Mouse (Mus musculus) neural tube, embryonic 15.5 days (tissue): ENCODE measurements around the gene Acvr1. TPM values are rescaled to one million over a fixed set of nuclear protein-coding genes. Genes with fewer than 3 reads are reported as not detected.

Experiments
- ATAC-seq: fragments of 200-750 bp; cut with Nextera tagmentation; 2 replicates; pipeline ENCODE4 v1.8.0; 2017; ENCODE audit warnings: mild to moderate bottlenecking, moderate TSS enrichment, moderate library complexity; ENCODE audit not compliant: low FRiP score
- H3K27ac ChIP-seq: fragments of 300-500 bp; sonication (generic); replicated peaks from 2 replicates; pipeline ENCODE4 v1.5.1; 2015; ENCODE audit warnings: mild to moderate bottlenecking, inconsistent platforms
- H3K27me3 ChIP-seq: fragments of 300-500 bp; sonication (generic); replicated peaks from 2 replicates; pipeline ENCODE4 v1.6.1; 2015; ENCODE audit warnings: inconsistent platforms
- H3K36me3 ChIP-seq: fragments of 300-500 bp; sonication (generic); 2 replicates; pipeline ENCODE4 v1.6.1; 2015; ENCODE audit warnings: inconsistent platforms
- H3K4me1 ChIP-seq: fragments of 300-500 bp; sonication (generic); 2 replicates; pipeline ENCODE4 v1.6.1; 2015; ENCODE audit warnings: inconsistent platforms
- H3K4me2 ChIP-seq: fragments of 300-500 bp; sonication (generic); 2 replicates; pipeline ENCODE4 v1.6.1; 2015; ENCODE audit warnings: inconsistent platforms, mild to moderate bottlenecking, moderate library complexity
- H3K4me3 ChIP-seq: fragments of 300-500 bp; sonication (generic); replicated peaks from 2 replicates; pipeline ENCODE4 v1.5.1; 2015; ENCODE audit warnings: mild to moderate bottlenecking, inconsistent platforms
- H3K9ac ChIP-seq: fragments of 300-500 bp; sonication (generic); replicated peaks from 2 replicates; pipeline ENCODE4 v1.6.1; 2015; ENCODE audit warnings: mild to moderate bottlenecking, inconsistent platforms
- H3K9me3 ChIP-seq: fragments of 300-500 bp; sonication (generic); replicated peaks from 2 replicates; pipeline ENCODE4 v1.6.1; 2016; ENCODE audit warnings: inconsistent platforms
- WGBS: fragments of 180-500 bp; shearing (Covaris S2); methylation state at CpG from one replicate; pipeline ENCODE4 v1.1.7; 2015; ENCODE audit warnings: mixed read lengths; 5-methylcytosine and 5-hydroxymethylcytosine counted together
- polyA plus RNA-seq: library from polyadenylated mRNA; unstranded; fragments of >200 nt; fragmentation: Nextera tagmentation; extraction: Ambion mirVana; gene quantifications from 2 replicates; pipeline ENCODE4 v1.2.1, GENCODE M21; 2015

The Acvr1 gene
- 6.1 and 6.6 TPM in 2 replicates for polyA plus RNA-seq

DNA sequence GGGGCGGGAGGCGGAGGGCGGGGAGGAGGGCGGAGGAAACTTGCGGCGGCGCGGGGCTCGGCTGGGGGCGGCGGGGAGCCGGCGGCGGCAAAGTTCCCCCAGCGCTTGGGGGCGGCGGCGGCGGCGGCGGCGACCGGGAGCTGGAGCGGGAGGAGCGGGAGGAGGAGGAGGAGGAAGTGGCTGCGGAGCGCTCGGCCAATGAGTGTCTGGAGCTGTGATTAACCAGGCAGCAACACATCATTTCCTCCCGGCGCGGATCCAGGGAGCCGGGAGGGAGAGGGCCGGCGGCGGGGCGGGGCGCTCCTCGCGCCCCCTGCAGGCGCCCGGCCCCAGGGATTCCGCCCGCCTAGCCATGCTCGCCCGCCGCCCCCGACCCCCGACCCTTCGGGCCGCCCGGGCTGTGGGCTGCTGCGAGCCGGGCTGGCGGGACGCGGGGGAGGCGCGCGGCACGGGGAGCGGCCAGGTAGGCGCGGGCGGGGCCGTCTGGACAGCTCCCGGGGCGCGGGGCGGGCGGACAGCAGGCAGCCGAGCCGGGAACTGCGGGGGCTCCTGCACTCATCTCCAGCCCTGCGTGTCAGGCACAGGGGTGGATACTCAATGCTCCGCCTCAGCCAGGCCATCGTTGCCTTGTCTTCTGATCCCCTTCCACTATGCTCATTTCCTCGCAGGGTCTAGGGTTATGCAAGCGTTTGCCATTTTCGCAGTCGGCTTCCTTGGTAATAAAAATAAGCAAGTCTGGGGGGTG lies at the start of gene Acvr1, which contains the start of gene Upp2:
Acvr1 (minus strand) TSS at position 92 of the 745 bp plus-strand sequence.
Upp2 (plus strand) TSS at position 233 of the 745 bp plus-strand sequence.
- under 1% methylated on average over 57 of the region's 80 CpGs for WGBS
- Histone ChIP-seq H3K4me2 (peak within 1 kb of the TSS; percentile 72), H3K36me3 (no peaks in the 10 kb centered on the region), H3K9me3 (no peaks in the 10 kb centered on the region), H3K27me3 (no peaks in the 10 kb centered on the region), H3K27ac (peak within 1 kb of the TSS; percentile 98), H3K4me1 (peaks cover 55% of the 10 kb centered on the region), H3K4me3 (peak within 1 kb of the TSS; percentile 88), H3K9ac (peak within 1 kb of the TSS; percentile 74)
- peak; percentile 95 for ATAC-seq

DNA sequence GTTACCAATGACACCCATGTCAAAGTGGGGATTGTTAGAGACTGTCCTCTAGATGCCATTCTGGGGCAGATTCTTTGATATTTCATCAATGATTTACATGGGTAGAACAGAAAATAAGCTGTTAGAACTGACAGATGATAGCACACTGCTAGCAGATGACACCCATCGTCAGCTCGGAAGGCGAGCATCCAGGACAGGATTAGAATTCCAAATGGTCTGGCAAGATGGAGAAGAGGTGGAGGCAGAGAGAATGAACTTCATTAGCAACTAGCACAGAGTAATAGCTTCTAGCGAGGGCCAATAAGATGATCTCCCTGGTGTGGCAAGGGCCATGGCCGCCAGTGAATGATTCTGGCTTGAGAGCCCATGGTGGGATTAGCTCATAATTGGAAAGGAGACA lies 48.8 kb upstream of the Acvr1 start:
- H3K9ac ChIP-seq, result no peak overlapping the region
- H3K4me2 ChIP-seq, result no peak overlapping the region
- H3K9me3 ChIP-seq, result no peaks in the 10 kb centered on the region
- no peaks in the 10 kb centered on the region for H3K4me1 ChIP-seq
- H3K27ac ChIP-seq, result no peak overlapping the region
- 95% methylated on average over 5 of the region's 5 CpGs for WGBS
- no peak for ATAC-seq
- no peaks in the 10 kb centered on the region for H3K36me3 ChIP-seq
- no peak overlapping the region for H3K4me3 ChIP-seq
- no peaks in the 10 kb centered on the region for H3K27me3 ChIP-seq

DNA sequence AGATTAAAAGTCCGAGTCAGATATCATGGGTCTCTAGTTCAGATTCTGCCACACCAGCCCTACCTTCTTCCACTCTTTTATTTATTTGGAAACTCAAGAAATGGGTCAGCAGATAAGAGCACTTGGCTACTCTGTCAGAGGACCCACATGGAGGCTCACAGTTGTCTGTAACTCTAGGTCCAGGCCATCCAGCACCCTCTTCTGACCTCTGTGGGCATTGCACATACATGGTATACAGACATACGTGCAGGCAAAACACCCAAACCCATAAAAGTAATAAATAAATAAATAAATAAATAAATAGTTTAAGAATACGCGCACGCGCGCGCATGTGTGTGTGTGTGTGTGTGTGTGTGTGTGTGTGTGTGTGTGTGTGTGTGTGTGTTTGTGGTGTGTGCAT lies 47.9 kb upstream of the Acvr1 start:
- Histone ChIP-seq H3K9me3 (no peaks in the 10 kb centered on the region), H3K4me2 (no peak overlapping the region), H3K9ac (no peak overlapping the region), H3K27ac (no peak overlapping the region), H3K4me1 (no peaks in the 10 kb centered on the region), H3K4me3 (no peak overlapping the region), H3K36me3 (no peaks in the 10 kb centered on the region), H3K27me3 (no peaks in the 10 kb centered on the region)
- no peak for ATAC-seq
- 97% methylated on average over 8 of the region's 8 CpGs for WGBS

DNA sequence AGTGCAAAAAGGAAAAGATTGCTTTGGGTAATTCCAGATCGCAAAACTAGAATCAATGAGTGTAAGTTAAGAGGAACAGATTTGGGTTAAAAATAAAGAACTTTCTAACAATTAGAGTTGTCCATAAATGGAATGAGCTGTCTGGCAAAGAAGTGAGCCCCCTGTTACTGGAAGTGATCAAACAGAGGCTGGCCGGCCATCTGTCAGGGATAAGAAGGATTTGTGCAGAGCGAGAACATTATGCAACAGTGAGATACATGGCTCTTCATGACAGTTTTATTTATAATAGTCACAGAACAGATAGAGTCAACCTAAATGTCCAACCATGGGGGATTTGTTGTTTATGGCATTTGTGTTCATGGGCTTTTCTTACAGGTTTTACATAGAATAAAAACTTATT lies 46.8 kb upstream of the Acvr1 start:
- WGBS, result 93% methylated on average over 3 of the region's 3 CpGs
- ATAC-seq, result no peak
- H3K9me3 ChIP-seq, result no peaks in the 10 kb centered on the region

DNA sequence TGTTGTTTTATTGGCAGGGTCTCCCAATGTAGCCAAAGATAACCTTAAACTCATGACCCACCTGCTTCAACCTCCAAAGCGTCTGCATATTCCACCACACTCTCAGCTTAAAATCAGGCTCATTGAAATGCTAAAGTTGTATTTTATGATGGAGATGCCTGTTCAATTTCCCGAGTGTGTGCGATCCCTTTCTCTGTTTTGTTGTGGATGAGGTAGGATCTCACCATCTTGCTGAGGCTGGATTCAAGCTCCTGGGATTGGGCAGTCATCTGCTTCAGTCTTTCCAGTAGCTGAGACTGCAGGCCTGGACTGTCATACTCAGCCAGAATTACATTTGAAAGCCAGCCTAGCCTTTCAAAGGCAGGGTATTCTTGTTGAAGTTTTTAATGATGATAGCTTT lies 37.8 kb upstream of the Acvr1 start:
- Histone ChIP-seq H3K4me3 (no peak overlapping the region), H3K36me3 (no peaks in the 10 kb centered on the region), H3K9me3 (no peaks in the 10 kb centered on the region), H3K4me2 (no peak overlapping the region), H3K27me3 (no peaks in the 10 kb centered on the region), H3K4me1 (no peaks in the 10 kb centered on the region), H3K27ac (no peak overlapping the region), H3K9ac (no peak overlapping the region)
- WGBS, result 94% methylated on average over 3 of the region's 3 CpGs
- ATAC-seq, result no peak

More for the DNA sequence above, 46.8 kb upstream of the Acvr1 start:
- H3K27me3 ChIP-seq, result no peaks in the 10 kb centered on the region
- no peak overlapping the region for H3K27ac ChIP-seq
- H3K4me3 ChIP-seq, result no peak overlapping the region
- H3K4me1 ChIP-seq, result no peaks in the 10 kb centered on the region
- H3K36me3 ChIP-seq, result no peaks in the 10 kb centered on the region
- H3K9ac ChIP-seq, result no peak overlapping the region
- no peak overlapping the region for H3K4me2 ChIP-seq

DNA sequence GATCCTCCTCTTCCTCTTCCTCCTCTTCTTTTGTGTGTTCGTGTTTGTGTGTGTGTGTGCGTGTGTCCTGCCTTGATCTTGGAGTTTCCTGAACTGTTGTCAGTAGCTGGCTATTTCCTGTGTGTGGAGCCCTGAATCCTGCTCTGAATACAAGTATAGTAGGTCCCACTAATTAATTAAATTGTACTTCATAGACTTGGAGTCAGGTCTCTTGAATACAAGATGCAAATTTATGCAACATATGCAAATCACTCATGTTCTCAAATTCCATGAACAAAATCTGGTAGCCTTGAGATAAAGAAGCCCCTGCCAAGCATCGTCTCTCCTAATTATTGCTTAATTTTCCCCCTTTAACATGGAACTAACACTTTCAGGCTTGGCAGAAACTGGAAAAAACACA lies 36.4 kb upstream of the Acvr1 start:
- H3K27me3 ChIP-seq, result no peaks in the 10 kb centered on the region
- 83% methylated on average over 3 of the region's 3 CpGs for WGBS
- no peak overlapping the region for H3K9ac ChIP-seq
- no peak overlapping the region for H3K4me3 ChIP-seq
- H3K9me3 ChIP-seq, result no peaks in the 10 kb centered on the region
- no peak for ATAC-seq
- H3K4me2 ChIP-seq, result no peak overlapping the region
- no peak overlapping the region for H3K27ac ChIP-seq
- H3K36me3 ChIP-seq, result no peaks in the 10 kb centered on the region
- no peaks in the 10 kb centered on the region for H3K4me1 ChIP-seq

DNA sequence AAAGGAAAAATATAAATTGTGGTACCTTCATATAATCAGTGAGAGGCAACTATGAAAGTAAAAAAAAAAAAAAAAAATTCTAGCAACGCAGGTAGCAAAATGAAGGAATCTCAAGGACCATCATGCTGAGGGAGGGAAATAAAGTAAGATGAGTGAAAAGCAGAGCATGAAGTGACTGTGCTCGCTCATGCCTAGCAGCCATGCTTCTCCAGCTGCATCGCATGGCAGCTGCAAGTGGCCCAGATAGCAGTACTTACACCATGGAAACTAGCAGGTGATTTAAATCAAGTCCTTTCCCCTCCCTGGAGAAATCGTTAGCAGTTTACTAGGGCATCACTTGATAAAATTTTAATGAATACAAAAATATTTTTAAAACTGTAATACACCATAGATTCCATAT lies 34.4 kb upstream of the Acvr1 start:
- no peak overlapping the region for H3K9ac ChIP-seq
- WGBS, result 89% methylated on average over 4 of the region's 4 CpGs
- H3K9me3 ChIP-seq, result no peaks in the 10 kb centered on the region
- ATAC-seq, result no peak
- no peak overlapping the region for H3K4me3 ChIP-seq
- H3K4me1 ChIP-seq, result no peaks in the 10 kb centered on the region
- no peak overlapping the region for H3K27ac ChIP-seq
- H3K4me2 ChIP-seq, result no peak overlapping the region
- H3K36me3 ChIP-seq, result no peaks in the 10 kb centered on the region
- H3K27me3 ChIP-seq, result no peaks in the 10 kb centered on the region

DNA sequence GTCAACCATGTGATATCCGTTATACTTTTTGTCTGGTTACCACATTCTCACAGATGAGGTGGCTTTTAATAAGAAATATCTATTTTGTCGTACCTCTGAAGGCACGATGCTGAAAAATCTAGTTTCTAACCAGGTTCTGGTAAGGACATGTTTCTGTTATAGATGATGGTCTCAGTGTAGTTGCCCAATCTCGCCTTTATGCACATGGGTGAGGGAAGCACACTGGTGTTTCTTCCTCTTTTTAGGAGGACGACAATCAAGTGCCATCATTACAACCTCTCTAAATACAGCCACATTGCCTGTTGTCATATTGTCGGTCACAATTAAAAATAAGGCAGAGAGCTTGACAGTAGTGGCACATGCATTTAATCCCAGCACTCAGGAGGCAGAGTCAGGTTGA lies 32.7 kb upstream of the Acvr1 start:
- Histone ChIP-seq H3K27me3 (no peaks in the 10 kb centered on the region), H3K4me1 (no peaks in the 10 kb centered on the region), H3K9me3 (no peaks in the 10 kb centered on the region), H3K4me3 (no peak overlapping the region), H3K36me3 (no peaks in the 10 kb centered on the region), H3K9ac (no peak overlapping the region), H3K4me2 (no peak overlapping the region), H3K27ac (no peak overlapping the region)
- ATAC-seq, result no peak
- 94% methylated on average over 6 of the region's 6 CpGs for WGBS

DNA sequence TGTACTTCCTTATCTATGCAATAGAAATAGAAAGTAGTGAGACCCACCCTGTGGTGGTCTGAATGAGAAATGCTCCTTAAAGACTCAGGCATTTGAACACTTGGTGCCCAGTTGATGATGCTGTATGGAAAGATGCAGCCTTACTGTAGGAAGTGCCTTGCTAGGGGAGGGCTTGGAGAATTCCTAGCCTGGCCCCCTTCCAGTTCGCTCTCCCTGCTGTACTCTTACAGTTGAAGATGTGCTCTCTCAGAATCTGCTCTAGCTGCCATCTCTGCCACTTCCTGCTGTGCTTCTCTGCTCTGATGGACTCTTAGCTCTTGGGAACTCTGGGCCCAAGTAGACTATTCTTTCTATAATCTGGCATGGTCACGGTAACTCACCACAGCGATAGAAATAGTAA lies 30.6 kb upstream of the Acvr1 start:
- Histone ChIP-seq H3K27me3 (no peaks in the 10 kb centered on the region), H3K9me3 (no peaks in the 10 kb centered on the region), H3K9ac (no peak overlapping the region), H3K36me3 (no peaks in the 10 kb centered on the region), H3K4me1 (no peaks in the 10 kb centered on the region), H3K4me3 (no peak overlapping the region), H3K27ac (no peak overlapping the region), H3K4me2 (no peak overlapping the region)
- WGBS, result 92% methylated on average over 3 of the region's 3 CpGs
- no peak for ATAC-seq

DNA sequence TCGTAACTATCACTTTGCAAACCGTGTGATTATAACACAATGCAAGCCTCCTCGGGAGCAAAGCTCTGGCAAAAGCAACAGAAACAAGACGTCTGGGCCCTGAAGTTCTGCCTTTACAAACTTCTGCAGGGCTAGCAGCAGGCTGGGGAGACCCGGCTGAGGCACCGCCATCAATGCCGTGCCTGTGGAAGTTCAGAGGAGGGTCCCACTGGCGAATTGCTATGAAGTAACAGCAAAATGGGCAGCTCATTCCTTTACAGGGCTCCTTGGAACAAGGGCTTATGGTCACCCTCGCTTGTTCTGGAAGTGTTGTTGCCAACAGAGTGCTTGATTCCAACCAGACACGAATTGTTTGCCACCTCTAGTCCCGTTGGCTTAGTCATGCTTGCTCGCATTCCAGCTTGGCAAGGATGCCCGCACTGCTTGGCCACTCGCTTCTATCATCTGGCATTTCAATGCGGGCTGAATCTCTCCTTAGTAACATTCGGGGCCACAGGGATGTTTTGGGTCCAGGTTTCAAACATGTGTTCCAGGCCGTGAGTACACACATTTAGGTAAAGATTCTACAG lies 29.9 kb upstream of the Acvr1 start:
- Histone ChIP-seq H3K9ac (no peak overlapping the region), H3K4me3 (no peak overlapping the region), H3K4me1 (no peaks in the 10 kb centered on the region), H3K27ac (no peak overlapping the region), H3K36me3 (no peaks in the 10 kb centered on the region), H3K4me2 (no peak overlapping the region), H3K9me3 (no peaks in the 10 kb centered on the region), H3K27me3 (no peaks in the 10 kb centered on the region)
- ATAC-seq, result no peak
- WGBS, result 73% methylated on average over 17 of the region's 17 CpGs

DNA sequence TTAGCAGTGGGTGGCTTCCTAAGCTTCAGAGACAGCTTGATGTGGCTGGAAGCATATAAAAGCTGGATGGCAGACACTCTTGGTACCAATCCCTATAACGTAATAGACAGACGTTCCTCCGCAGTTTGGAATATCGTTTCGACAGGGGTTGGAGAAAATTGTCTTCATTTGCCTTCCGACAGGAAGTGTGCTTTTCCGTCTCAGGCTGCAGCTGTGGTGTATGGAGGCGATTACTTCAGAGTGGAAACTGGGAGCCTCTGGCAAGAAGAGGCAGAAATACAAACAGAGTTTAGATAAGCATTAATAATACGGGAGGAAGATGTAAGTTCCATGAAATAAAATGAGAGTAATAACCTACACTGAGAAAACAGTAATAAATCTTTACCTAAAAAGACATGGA lies 28.4 kb upstream of the Acvr1 start:
- Histone ChIP-seq H3K9me3 (no peaks in the 10 kb centered on the region), H3K36me3 (no peaks in the 10 kb centered on the region), H3K4me3 (no peak overlapping the region), H3K27ac (no peak overlapping the region), H3K4me1 (no peaks in the 10 kb centered on the region), H3K27me3 (no peaks in the 10 kb centered on the region), H3K4me2 (no peak overlapping the region), H3K9ac (no peak overlapping the region)
- ATAC-seq, result no peak
- WGBS, result 69% methylated on average over 9 of the region's 9 CpGs

DNA sequence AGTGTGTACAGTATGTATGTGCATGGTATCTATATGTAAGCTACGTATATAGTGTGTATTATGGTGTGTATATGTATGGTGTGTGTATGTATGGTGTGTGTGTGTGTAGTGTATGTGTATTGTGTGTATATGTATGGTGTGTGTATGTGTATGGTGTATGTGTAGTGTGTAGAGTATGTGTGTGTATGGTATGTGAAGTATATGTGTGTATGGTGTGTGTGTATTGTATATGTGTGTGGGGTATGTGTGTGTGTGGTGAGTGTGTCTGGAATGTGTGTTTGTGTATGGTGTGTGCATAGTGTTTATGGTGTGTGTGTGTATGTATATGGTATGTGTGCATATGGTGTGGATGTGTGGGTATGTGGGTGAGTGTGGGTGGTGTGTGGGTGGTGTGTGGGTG lies 23.1 kb upstream of the Acvr1 start:
- Histone ChIP-seq H3K9ac (no peak overlapping the region), H3K27ac (no peak overlapping the region), H3K4me3 (no peak overlapping the region), H3K4me1 (no peaks in the 10 kb centered on the region), H3K4me2 (no peak overlapping the region), H3K27me3 (no peaks in the 10 kb centered on the region), H3K9me3 (no peaks in the 10 kb centered on the region), H3K36me3 (no peaks in the 10 kb centered on the region)
- WGBS, result 97% methylated on average over 1 of the region's 1 CpGs
- 0 out of 2 replicates have a peak, but pooled peaks have one; percentile 33 for ATAC-seq
